Mouse (Mus musculus) heart, adult 2 months (tissue): ENCODE measurements around the gene Gxylt1. TPM values are rescaled to one million over a fixed set of nuclear protein-coding genes. Genes with fewer than 3 reads are reported as not detected.
"Not testable (repeated sequence)": the region's sequence is repeated elsewhere in the genome, so short reads cannot be mapped to it uniquely, and the experiment has no call there.

Experiments used
- DNase-seq, 2 experiments: peaks; one replicate each; pipeline ENCODE4 v3.0.0; 2021
- H3K27ac ChIP-seq: fragments of 200-600 bp; 2 replicates; pipeline ENCODE4 v1.8.1; 2022
- H3K27me3 ChIP-seq: fragments of 200-500 bp; 2 replicates; pipeline ENCODE4 v1.6.1; 2012; ENCODE audit warnings: mild to moderate bottlenecking, low read length, inconsistent platforms, mixed read lengths; ENCODE audit not compliant: control insufficient read depth, insufficient read depth
- H3K36me3 ChIP-seq: fragments of 200-500 bp; 2 replicates; pipeline ENCODE4 v1.6.1; 2012; ENCODE audit warnings: low read length, inconsistent platforms; ENCODE audit not compliant: control insufficient read depth, insufficient read depth
- H3K4me1 ChIP-seq: fragments of 200-500 bp; 2 replicates; pipeline ENCODE4 v1.6.1; 2011; ENCODE audit warnings: low read length; ENCODE audit not compliant: control insufficient read depth, insufficient read depth
- H3K4me3 ChIP-seq: fragments of 200-600 bp; 2 replicates; pipeline ENCODE4 v1.8.1; 2022
- H3K79me2 ChIP-seq: fragments of 200-500 bp; replicated peaks from 2 replicates; pipeline ENCODE4 v1.6.1; 2012; ENCODE audit warnings: mild to moderate bottlenecking, inconsistent platforms, low read length, moderate library complexity, mixed read lengths; ENCODE audit not compliant: control insufficient read depth, insufficient read depth
- H3K9ac ChIP-seq: fragments of 200-500 bp; 2 replicates; pipeline ENCODE4 v1.6.1; 2012; ENCODE audit warnings: low read depth, mild to moderate bottlenecking, control low read depth, inconsistent platforms, low read length, mixed read lengths
- CTCF ChIP-seq: fragments of 200-600 bp; IDR thresholded peaks from 2 replicates; pipeline ENCODE4 v1.8.1; 2022; ENCODE audit warnings: antibody characterized with exemption, mild to moderate bottlenecking, moderate library complexity
- EP300 ChIP-seq: fragments of 200-500 bp; IDR thresholded peaks from 2 replicates; pipeline ENCODE4 v1.6.1; 2011; ENCODE audit warnings: low read depth, low read length, control low read depth; ENCODE audit not compliant: insufficient read depth
- POLR2A ChIP-seq: fragments of 200-500 bp; IDR thresholded peaks from 2 replicates; pipeline ENCODE4 v1.6.1; 2011; ENCODE audit warnings: mild to moderate bottlenecking, low read depth, low read length, control low read depth; ENCODE audit not compliant: insufficient read depth
- WGBS: fragments of 180-500 bp; shearing (Covaris S2); methylation state at CpG from one replicate; pipeline ENCODE4 v1.1.7; 2018; 5-methylcytosine and 5-hydroxymethylcytosine counted together
- intact Hi-C: fragments of 180-260 bp; cut with DNase I; formaldehyde crosslinking; loops from one replicate; pipeline ENCODE4 v1.15.1; 2025
- long read RNA-seq: library from polyadenylated mRNA; stranded (forward); transcript quantifications from one replicate; pipeline ENCODE4 v2.0.0, GENCODE M21; 2021
- polyA plus RNA-seq: library from polyadenylated mRNA; depleted of rRNA; stranded (reverse); fragments of >200 nt; gene quantifications from 2 replicates; pipeline ENCODE4 v1.2.3, GENCODE M21; 2012; rRNA removed
- total RNA-seq, 2 experiments: library from RNA; stranded (reverse); gene quantifications; 2 replicates each; pipeline ENCODE4 v1.2.3; 2021

The Gxylt1 gene
- total RNA-seq: 10 to 100 TPM; 10.3 to 10.4 TPM
- polyA plus RNA-seq: 2.7 and 4.1 TPM in 2 replicates
- long read RNA-seq, partial matches to known transcripts: 0 of 1 reads
- long read RNA-seq, other reads (novel, unspliced or antisense): 1 of 1 reads

DNA sequence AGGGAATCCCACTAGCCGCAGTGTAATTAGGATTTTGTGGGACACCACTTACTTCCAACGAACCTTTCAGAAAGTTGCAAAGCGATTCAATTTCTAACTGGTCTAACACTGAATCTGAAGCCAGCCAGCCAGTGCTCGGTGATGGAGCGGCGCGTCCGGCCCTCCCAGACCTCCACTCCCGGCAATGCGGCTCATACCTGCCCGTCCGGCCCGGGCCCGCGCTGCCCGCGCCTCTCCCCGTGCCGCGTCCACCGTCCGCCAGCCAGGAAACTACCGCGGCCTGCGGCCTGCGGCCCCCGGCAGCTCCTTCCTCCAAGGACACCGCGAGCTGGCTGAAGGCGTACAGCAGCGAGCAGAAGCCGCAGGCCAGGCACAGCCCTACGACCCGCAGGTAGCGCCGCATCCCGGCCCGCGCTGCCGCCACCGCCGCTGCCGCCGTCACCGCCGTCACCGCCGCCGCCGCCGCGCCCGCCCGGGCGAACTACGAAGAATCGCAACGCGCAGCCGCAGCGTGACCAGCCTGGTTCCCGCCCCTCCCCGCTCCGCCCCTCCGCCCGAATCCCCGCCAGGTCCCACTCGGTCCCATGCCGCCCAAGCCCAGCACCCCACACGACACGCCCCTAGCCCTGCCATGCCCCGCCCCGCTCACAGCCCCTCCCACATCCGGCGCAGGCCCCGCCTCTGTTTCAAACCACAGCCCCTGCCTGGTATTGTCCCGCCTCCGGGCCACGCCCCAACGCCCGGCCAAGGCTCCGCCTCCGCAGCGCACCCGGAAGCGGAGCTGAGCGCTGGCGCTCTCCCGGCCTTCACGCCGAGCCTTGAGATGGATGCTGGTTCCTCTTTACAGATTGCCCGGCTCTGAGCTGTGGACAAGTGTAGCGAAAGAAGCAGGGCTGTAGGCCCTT lies at the start of gene Gxylt1:
Gene Gxylt1, minus strand, starts transcription at position 501 of the 905 bp plus-strand sequence.
- intact Hi-C loops: loop anchor here (1.0 to 2.0 kb wide), 2 partner anchors 62 to 124 kb away; partner anchors contain the start of genes Pphln1 and Zcrb1
- peak within 1 kb of the TSS; percentile 95 for H3K9ac ChIP-seq
- H3K27ac ChIP-seq: peak within 1 kb of the TSS; percentile 91
- no peaks in the 10 kb centered on the region for H3K27me3 ChIP-seq
- peaks cover 2% of the 10 kb centered on the region for H3K79me2 ChIP-seq
- peak; percentile 100 for DNase-seq
- TF ChIP-seq CTCF: no peak
- peak; percentile 94 for TF ChIP-seq POLR2A
- 0 out of 2 replicates have a peak, but pooled peaks have one; percentile 12 for TF ChIP-seq EP300
- peak within 1 kb of the TSS; percentile 94 for H3K4me3 ChIP-seq
- peaks cover 4% of the 10 kb centered on the region for H3K4me1 ChIP-seq
- WGBS: 1% methylated on average over 93 of the region's 93 CpGs
- H3K36me3 ChIP-seq: no peaks in the 10 kb centered on the region

GRCm38 (mm10) chr15:93318781-93319180 lies 43.8 kb upstream of the Gxylt1 start:
- Histone ChIP-seq H3K79me2 (peaks cover 8% of the 10 kb centered on the region), H3K27me3 (no peaks in the 10 kb centered on the region), H3K27ac (peak overlapping the region; percentile 57), H3K4me3 (no peak overlapping the region), H3K4me1 (peaks cover 6% of the 10 kb centered on the region), H3K36me3 (peaks cover 3% of the 10 kb centered on the region), H3K9ac (no peak overlapping the region)
- DNase-seq: peak; percentile 31 to 56
- WGBS: 17% methylated on average over 1 of the region's 1 CpGs
- intact Hi-C loops: no loop called here
- TF ChIP-seq EP300: peak; percentile 81
- no peak for TF ChIP-seq POLR2A
- TF ChIP-seq CTCF: peak; percentile 33

- intact Hi-C loops, H3K4me3 ChIP-seq, H3K9ac ChIP-seq, H3K27ac ChIP-seq, H3K36me3 ChIP-seq, DNase-seq, H3K27me3 ChIP-seq, H3K4me1 ChIP-seq: not testable (repeated sequence)
- H3K79me2 ChIP-seq: peaks cover 10% of the 10 kb centered on the region
- WGBS: 99% methylated on average over 4 of the region's 4 CpGs
Measured at GRCm38 (mm10) chr15:93310304-93310703, 35.3 kb upstream of the Gxylt1 start.

GRCm38 (mm10) chr15:93298197-93298596 lies 23.2 kb upstream of the Gxylt1 start:
- Histone ChIP-seq H3K9ac (no peak overlapping the region), H3K79me2 (peaks cover 1% of the 10 kb centered on the region; the same call in 1 of the 2 replicates), H3K4me1 (peaks cover 2% of the 10 kb centered on the region; the same call in 1 of the 2 replicates), H3K4me3 (no peak overlapping the region), H3K36me3 (no peaks in the 10 kb centered on the region), H3K27me3 (no peaks in the 10 kb centered on the region), H3K27ac (no peak overlapping the region)
- WGBS: 62% methylated on average over 2 of the region's 2 CpGs
- intact Hi-C loops: no loop called here
- no peak for TF ChIP-seq POLR2A
- no peak for TF ChIP-seq CTCF
- no peak for TF ChIP-seq EP300
- DNase-seq: no peak

DNA sequence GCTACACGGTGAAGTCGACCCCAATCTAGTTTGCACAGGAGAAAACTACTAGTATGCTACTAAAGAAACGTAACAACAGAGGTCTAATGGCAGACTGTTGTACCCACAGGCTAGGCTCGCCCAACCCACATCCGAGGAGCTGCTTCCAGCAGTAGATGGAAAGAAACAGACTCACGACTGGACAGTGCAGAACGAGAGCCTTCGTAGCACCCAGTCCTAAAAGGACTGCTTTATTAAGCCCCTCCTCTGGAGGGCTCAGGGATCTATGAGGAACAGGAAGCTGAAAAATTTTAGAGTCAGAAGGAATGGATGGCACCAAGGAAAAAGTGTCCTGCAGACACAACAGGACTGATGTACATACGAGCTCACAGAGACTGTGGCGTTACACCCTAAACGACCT lies 19.5 kb upstream of the Gxylt1 start:
- TF ChIP-seq POLR2A (no peak), CTCF (no peak), EP300 (no peak)
- intact Hi-C loops: loop anchor here (5.0 kb wide), 1 partner anchor 33 kb away; no protein-coding TSS in a partner anchor
- Histone ChIP-seq H3K9ac (no peak overlapping the region), H3K27me3 (no peaks in the 10 kb centered on the region), H3K4me3 (no peak overlapping the region), H3K79me2 (no peaks in the 10 kb centered on the region; the same call in 1 of the 2 replicates), H3K4me1 (peaks cover 2% of the 10 kb centered on the region; the same call in 1 of the 2 replicates), H3K36me3 (no peaks in the 10 kb centered on the region), H3K27ac (no peak overlapping the region)
- WGBS: 68% methylated on average over 11 of the region's 11 CpGs
- no peak for DNase-seq

GRCm38 (mm10) chr15:93288321-93288720 lies 13.3 kb upstream of the Gxylt1 start:
- H3K27ac ChIP-seq: no peak overlapping the region
- peaks cover 4% of the 10 kb centered on the region for H3K4me1 ChIP-seq
- H3K79me2 ChIP-seq: peaks cover 2% of the 10 kb centered on the region
- H3K4me3 ChIP-seq: no peak overlapping the region
- intact Hi-C loops: no loop called here
- H3K36me3 ChIP-seq: no peaks in the 10 kb centered on the region
- WGBS: 74% methylated on average over 4 of the region's 4 CpGs
- TF ChIP-seq POLR2A: no peak
- TF ChIP-seq CTCF: no peak
- TF ChIP-seq EP300: no peak
- H3K9ac ChIP-seq: no peak overlapping the region
- no peak for DNase-seq
- H3K27me3 ChIP-seq: no peaks in the 10 kb centered on the region
